Mouse (Mus musculus) E14TG2a.4 (cell line): ENCODE data around the gene Kirrel3.

Experiments used
- H3K27me3 ChIP-seq: 2 replicates; pipeline ENCODE4 v1.6.1; 2014; ENCODE audit warnings: low read length, control low read depth; ENCODE audit not compliant: insufficient read depth
- H3K36me3 ChIP-seq: 2 replicates; pipeline ENCODE4 v1.6.1; 2014; ENCODE audit warnings: low read length, control low read depth; ENCODE audit not compliant: insufficient read depth
- H3K4me1 ChIP-seq: replicated peaks from 2 replicates; pipeline ENCODE4 v1.6.1; 2014; ENCODE audit warnings: low read depth, low read length, control low read depth
- H3K4me3 ChIP-seq: replicated peaks from 2 replicates; pipeline ENCODE4 v1.5.1; 2014; ENCODE audit warnings: mild to moderate bottlenecking, low read length
- H3K9me3 ChIP-seq: 2 replicates; pipeline ENCODE4 v1.6.1; 2014; ENCODE audit warnings: low read length, control low read depth
- CTCF ChIP-seq: conservative IDR thresholded peaks from 2 replicates; pipeline ENCODE4 v1.5.1; 2014; ENCODE audit warnings: low read length
- NANOG ChIP-seq: IDR thresholded peaks from 2 replicates; pipeline ENCODE4 v1.6.1; 2014; ENCODE audit warnings: borderline replicate concordance, low read length, mixed read lengths
- POU5F1 ChIP-seq: IDR thresholded peaks from 2 replicates; pipeline ENCODE4 v1.6.1; 2014; ENCODE audit warnings: low read length, borderline replicate concordance

Kirrel3 gene

DNA sequence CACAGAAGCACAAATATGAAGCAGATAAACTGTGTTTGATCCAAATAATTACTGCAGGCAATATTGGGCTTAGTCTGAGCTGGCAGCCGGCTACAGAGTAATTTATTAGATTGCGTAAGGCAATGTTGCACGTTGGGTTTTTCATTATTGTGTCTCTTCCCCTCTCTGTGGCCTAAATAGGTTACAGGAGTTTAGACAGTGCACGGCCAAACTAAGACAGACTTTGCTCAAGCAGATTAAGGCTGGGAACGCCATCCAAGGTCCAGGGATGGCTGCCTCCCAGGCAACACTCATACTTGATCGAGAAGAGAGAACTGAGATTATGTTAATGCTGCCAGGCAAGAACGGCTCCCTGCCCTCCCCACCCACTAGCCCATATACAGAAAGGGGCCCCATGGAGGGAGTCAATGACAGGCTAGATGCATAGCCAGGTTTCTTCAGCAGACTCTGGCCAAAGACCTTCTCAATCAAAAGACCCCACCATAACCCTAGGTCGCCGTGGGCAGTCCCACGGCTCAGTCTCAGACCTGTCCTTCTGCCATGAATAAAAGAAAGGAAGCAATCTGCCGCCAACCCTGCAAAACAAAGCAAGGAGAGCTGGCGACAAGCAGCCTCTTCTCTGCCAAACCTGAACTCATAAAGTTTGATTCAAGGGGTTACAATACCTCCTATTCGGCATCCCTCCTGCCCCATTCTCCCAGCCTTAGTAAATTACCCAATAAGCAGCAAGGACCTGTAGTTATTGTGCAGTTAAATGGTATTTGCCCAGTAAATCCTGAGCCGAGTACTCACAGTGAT is 437.6 kb downstream of the Kirrel3 start:
- Histone ChIP-seq H3K27me3 (no peaks in the 10 kb centered on the region), H3K4me1 (no peaks in the 10 kb centered on the region), H3K36me3 (no peaks in the 10 kb centered on the region), H3K9me3 (no peaks in the 10 kb centered on the region), H3K4me3 (no peak overlapping the region)
- TF ChIP-seq POU5F1 (no peak), CTCF (no peak), NANOG (no peak)

- Histone ChIP-seq H3K4me1 (no peaks in the 10 kb centered on the region), H3K27me3 (no peaks in the 10 kb centered on the region), H3K4me3 (no peak overlapping the region), H3K36me3 (no peaks in the 10 kb centered on the region), H3K9me3 (no peaks in the 10 kb centered on the region)
- TF ChIP-seq CTCF (no peak), NANOG (no peak), POU5F1 (no peak)
These were observed 439.9 kb downstream of the Kirrel3 start for GRCm38 (mm10) chr9:34925616-34926015.

GRCm38 (mm10) chr9:34930371-34930770 is 444.7 kb downstream of the Kirrel3 start:
- Histone ChIP-seq H3K9me3 (no peaks in the 10 kb centered on the region), H3K36me3 (no peaks in the 10 kb centered on the region), H3K4me3 (no peak overlapping the region), H3K27me3 (no peaks in the 10 kb centered on the region; the same call in 1 of the 2 replicates), H3K4me1 (no peaks in the 10 kb centered on the region)
- TF ChIP-seq CTCF (no peak), NANOG (no peak), POU5F1 (no peak)

- Histone ChIP-seq H3K4me1 (no peaks in the 10 kb centered on the region), H3K9me3 (no peaks in the 10 kb centered on the region), H3K4me3 (no peak overlapping the region), H3K36me3 (no peaks in the 10 kb centered on the region), H3K27me3 (peaks cover 9% of the 10 kb centered on the region)
- TF ChIP-seq NANOG, result no peak
- TF ChIP-seq CTCF, result no peak
- no peak for TF ChIP-seq POU5F1
These were observed 452.4 kb downstream of the Kirrel3 start for GRCm38 (mm10) chr9:34938140-34938539.

DNA sequence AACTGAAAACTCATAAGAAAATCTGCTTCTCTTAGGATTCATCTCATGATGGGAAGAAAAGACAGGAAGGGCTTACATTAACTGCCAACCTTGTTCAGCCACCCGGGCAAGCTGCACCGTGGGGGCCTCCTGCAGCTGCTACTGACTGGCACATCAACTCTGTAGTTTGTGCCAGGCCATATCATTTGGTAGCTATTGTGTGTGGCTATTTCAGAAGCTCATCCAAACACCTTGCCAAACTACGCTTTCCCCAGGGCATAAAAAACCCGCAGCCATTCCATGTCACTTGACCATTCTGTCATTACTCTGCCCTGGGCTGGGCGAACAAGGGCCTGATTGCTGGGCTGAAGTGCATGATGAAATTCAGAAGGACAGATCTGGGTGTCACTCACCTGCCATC is 453.9 kb downstream of the Kirrel3 start:
- TF ChIP-seq POU5F1, result no peak
- no peak for TF ChIP-seq CTCF
- TF ChIP-seq NANOG, result no peak
- Histone ChIP-seq H3K36me3 (no peaks in the 10 kb centered on the region), H3K9me3 (no peaks in the 10 kb centered on the region), H3K4me3 (no peak overlapping the region), H3K4me1 (no peaks in the 10 kb centered on the region), H3K27me3 (peaks cover 12% of the 10 kb centered on the region; the same call in 1 of the 2 replicates)

DNA sequence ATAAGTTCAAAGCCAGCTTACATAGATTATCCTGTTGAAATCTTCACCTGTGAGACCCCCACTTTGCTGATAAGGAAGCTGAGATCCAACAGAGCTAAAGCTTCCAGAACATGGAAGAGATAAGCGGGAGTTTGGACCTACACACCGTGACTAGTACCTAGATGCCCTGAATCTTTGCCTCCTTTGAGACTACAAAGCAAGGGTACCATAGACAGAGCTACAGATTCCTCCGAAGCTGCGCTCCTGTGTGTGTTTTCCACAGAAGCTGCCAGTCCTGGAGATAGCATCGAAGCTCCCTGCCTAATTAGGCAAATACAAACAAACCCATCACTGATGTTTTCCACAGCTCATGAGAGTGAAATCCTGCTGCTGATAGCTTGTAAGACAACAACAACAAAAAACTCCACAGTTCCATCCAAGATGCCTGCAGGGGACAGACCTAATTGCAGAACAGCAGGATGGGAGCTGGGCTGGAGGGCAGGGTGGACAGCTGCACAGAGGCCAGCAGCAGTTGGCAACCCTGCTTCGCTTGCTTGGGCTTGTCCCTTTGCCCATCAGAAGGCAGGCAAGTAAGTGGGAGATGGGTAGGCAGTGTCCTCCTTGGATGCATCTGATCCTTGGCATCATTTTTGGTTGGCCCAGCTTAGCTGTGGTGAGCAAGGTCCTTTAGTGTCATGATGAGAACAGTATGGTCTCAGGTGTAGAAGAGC is 456.6 kb downstream of the Kirrel3 start:
- no peaks in the 10 kb centered on the region for H3K36me3 ChIP-seq
- TF ChIP-seq POU5F1, result no peak
- no peak for TF ChIP-seq NANOG
- no peak for TF ChIP-seq CTCF

GRCm38 (mm10) chr9:34942996-34943395 is 457.3 kb downstream of the Kirrel3 start:
- Histone ChIP-seq H3K9me3 (no peaks in the 10 kb centered on the region), H3K27me3 (peaks cover 11% of the 10 kb centered on the region), H3K4me1 (0 out of 2 replicates have a peak, but pooled peaks cover 3% of the 10 kb centered on the region), H3K36me3 (no peaks in the 10 kb centered on the region), H3K4me3 (no peak overlapping the region)
- TF ChIP-seq NANOG, result no peak
- TF ChIP-seq CTCF, result no peak
- no peak for TF ChIP-seq POU5F1

More for the DNA sequence above, 456.6 kb downstream of the Kirrel3 start:
- Histone ChIP-seq H3K4me3 (no peak overlapping the region), H3K4me1 (0 out of 2 replicates have a peak, but pooled peaks cover 1% of the 10 kb centered on the region), H3K9me3 (no peaks in the 10 kb centered on the region), H3K27me3 (peaks cover 11% of the 10 kb centered on the region)

DNA sequence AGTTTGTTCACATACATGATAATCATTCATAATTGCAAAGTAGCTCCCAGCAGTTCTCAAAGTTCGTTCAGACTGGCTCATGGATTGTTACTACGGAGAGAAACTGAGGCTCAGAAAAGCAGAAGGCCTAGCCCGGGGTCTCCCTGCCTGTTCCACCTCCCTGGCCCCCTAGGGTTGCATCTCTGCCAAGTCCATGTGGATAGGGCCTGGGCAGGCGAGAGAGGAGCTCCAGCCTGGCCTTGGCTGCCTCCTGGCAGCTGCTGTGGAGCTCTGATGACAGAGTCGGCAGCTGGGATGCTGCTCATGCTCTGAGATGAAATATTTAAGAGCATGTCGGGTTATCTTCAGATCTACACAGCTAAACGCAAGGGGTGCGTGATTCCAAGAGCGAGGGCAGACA is 459.6 kb downstream of the Kirrel3 start:
- no peak for TF ChIP-seq NANOG
- no peak for TF ChIP-seq POU5F1
- TF ChIP-seq CTCF, result no peak

More for the DNA sequence above, 459.6 kb downstream of the Kirrel3 start:
- no peaks in the 10 kb centered on the region for H3K36me3 ChIP-seq
- 0 out of 2 replicates have a peak, but pooled peaks cover 5% of the 10 kb centered on the region for H3K9me3 ChIP-seq
- peaks cover 11% of the 10 kb centered on the region for H3K27me3 ChIP-seq
- 0 out of 2 replicates have a peak, but pooled peaks cover 3% of the 10 kb centered on the region for H3K4me1 ChIP-seq
- no peak overlapping the region for H3K4me3 ChIP-seq
